Mouse (Mus musculus) layer of hippocampus, postnatal 36 days (tissue): Measurements from ENCODE around the gene Rpa2. TPM values are rescaled to one million over a fixed set of nuclear protein-coding genes. Genes with fewer than 3 reads are reported as not detected.

Experiments
- DNase-seq, 2 experiments: peaks; one replicate each; pipeline ENCODE4 v3.0.0; 2022
- total RNA-seq, 2 experiments: library from RNA; stranded (reverse); gene quantifications; 2 replicates each; pipeline ENCODE4 v1.2.3; 2021

Gene Rpa2
- total RNA-seq, 2 experiments from 2014 or later, result 12.8 to 13.5 TPM

DNA sequence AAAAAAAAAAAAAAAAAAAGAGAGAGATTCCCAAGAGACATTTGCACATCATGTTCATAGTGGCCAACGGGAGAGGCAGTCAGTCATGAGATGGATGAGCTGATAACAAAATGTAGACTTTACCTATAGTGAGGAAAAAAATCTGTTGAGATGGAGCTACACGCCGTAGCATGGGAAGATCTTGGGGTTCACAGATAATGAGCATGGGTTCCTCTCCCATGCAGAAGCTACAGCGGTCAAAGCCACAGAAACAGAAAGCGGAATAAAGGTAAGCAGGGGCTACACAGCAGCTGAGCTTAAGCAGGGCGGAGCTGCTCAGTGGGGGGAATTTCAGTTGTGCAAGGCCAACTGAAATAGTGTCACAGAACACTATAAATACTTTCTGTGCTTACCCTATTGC is 36.2 kb downstream of the Rpa2 start:
- DNase-seq, result no peak

GRCm38 (mm10) chr4:132805146-132805545 is 37.0 kb downstream of the Rpa2 start:
- DNase-seq, result no peak

DNA sequence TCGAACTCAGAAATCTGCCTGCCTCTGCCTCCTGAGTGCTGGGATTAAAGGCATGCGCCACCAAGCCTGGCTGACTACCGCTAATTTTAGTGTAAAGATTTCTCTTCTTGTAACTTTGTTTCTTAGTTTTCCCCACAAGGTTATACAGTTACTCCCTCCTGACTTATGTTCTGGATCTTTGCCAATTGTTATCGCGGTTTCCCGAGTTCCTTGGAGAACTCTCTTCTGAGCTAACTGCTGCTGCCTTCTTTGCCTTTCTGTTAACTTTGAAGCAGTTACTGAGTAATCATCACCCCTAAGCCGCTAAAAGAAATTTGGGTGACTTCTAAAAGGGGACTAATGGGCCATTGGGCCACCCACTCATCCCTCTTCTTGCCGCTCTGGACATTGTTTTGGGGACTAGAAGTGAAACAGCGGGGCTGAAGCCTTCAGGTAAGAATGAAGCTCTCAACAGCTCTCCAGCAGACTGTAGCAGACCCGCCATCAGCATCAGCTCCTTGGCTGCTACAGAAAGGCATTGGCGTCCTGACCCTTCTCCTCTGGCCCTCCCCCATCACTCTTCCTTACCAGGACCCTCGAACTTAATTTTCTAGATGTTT is 37.6 kb downstream of the Rpa2 start:
- no peak for DNase-seq

- no peak for DNase-seq
These were observed 38.6 kb downstream of the Rpa2 start for GRCm38 (mm10) chr4:132806620-132807191.

DNA sequence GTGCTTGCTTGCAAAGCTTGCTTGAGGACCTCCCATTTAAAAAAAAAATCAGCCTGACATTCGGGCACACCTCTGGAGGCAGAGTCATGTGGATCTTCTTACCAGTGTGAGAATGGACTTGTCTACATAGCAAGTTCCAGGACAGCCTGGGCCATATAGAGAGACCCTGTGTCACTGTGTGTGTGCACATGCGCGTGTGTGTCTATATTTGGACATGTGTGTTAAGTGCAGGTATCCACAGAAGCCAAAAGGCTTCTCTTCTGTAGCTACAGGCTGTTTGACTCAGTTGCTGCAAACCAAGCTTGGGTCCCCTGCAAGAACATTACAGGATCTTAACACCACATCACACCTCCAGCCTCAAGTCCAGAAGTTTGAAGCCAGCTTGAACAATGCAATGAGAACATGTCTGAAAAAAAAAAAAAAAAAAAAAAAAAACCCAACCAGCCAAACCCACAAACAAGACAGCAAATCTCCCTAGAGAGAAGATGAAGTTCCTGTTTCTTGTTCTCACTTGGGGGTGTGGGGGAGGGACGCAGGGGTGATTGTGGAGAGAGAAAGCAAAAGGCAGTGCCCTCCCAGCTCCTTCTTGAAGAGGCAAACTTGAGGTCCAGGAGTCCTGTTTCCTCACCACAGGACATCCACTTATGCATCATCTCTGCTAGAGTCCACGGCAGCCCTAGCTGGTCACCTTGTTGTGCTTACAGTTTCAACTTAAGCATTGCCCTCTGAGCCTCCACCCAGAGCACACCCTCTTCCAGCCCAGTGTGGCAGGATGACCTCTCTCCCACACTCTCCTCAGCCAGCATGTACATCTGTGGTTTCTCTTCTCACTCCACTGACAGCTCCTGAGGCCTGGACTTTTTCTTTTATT is 39.9 kb downstream of the Rpa2 start:
- no peak for DNase-seq

GRCm38 (mm10) chr4:132809621-132810020 is 41.5 kb downstream of the Rpa2 start:
- DNase-seq, result peak in 1 of 2 experiments; percentile 14

DNA sequence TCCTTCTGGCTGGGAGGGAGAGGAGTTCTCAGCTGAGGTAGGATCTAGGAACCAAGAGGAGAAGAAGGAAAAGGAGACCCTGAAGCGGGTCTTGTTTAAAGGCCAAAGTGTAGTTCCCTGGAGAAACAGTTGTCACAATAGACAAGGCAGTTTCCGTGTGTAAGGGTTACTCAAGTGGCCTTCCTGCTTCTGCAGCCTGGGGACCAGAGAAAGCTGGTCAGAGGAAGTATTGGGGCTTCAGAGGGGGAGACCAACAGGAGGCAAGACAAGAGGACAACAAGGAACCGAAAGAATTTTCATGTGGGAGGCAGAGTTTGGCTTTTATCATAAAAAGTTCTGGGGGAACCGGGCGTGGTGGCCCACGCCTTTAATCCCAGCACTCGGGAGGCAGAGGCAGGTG is 48.3 kb downstream of the Rpa2 start:
- DNase-seq, result no peak

DNA sequence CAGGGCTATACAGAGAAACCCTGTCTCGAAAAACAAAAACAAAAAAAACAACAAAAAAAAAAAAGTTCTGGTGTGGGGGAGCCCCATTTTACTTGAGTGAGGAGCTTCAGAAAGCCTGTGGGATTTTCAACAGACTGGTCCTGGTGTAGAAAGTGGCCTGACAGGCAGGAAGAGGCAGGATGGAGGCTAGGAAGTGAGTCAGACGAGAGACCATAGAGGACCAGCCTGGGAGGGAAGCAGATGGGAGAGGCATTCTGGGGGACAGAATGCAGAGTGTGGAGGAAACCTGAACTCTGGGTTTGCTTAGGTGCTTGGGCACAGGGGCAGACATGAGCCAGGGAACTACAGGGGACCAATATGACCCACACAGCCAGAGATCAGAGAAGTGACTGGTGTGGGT is 48.7 kb downstream of the Rpa2 start:
- no peak for DNase-seq

- DNase-seq, result no peak
These were observed 50.3 kb downstream of the Rpa2 start for GRCm38 (mm10) chr4:132818442-132818841.

DNA sequence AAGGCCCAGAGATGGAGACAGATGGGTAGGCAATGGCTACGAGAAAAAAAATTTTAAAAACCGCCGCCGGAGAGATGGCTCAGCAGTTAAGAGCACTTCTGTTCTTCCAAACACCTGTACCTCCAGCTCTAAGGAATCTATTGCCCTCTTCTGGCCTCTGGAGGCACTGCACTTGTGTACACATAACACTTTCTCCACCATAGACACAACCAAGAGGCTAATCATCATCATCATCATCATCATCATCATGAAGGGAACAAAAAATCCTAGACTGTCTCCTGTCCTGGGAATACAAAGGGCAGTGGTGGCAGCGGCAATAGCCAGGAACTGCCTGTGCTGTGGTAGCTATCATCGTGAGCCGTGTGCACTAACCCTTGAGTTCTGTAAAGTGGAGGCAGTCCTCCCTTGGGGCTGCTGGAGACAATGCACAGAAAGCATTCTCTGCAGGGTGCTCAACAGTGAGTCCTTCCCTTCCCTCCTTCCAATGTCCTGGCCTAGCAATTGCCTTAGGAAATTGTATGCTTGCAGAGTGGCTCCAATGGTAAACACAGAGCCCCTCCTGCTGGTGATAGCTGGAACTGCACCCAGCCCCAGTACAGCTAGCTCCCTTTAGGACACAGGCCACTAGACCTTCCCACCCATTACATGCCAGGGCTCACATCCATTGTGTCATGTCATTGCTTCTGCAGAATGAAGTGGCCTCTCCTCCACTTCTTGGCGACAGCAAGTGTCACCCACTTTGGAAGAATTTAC is 55.7 kb downstream of the Rpa2 start:
- DNase-seq, result peak; percentile 50 to 57

Other genes starting within 250 kb of the Rpa2 start
- 100 to 1,000 TPM; 415 to 443 TPM for gene Atpif1, start 234.7 kb upstream of the Rpa2 start, total RNA-seq
- gene Dnajc8, start 232.8 kb upstream of the Rpa2 start, total RNA-seq, result 10 to 100 TPM; 77.9 to 86.7 TPM
- 1 to 10 TPM; 1.2 TPM for gene Ptafr, start 204.3 kb upstream of the Rpa2 start, total RNA-seq
- 10 to 100 TPM; 24.2 to 24.3 TPM for gene Eya3, start 129.3 kb upstream of the Rpa2 start, total RNA-seq
- gene Xkr8, start 35.8 kb upstream of the Rpa2 start, total RNA-seq, result 1 to 10 TPM; 2.3 to 5.5 TPM
- gene Smpdl3b, start 11.1 kb upstream of the Rpa2 start, total RNA-seq, result 1 to 10 TPM; 3.1 to 3.6 TPM
- gene Themis2, start 28.1 kb downstream of the Rpa2 start, total RNA-seq, result under 1 TPM; 0.66 to 0.82 TPM
- gene Ppp1r8, start 74.8 kb downstream of the Rpa2 start, total RNA-seq, result 10 to 100 TPM; 40.3 to 41.9 TPM
- 100 to 1,000 TPM; 102 to 108 TPM for gene Stx12, start 116.2 kb downstream of the Rpa2 start, total RNA-seq
- 10 to 100 TPM; 52.4 to 53.3 TPM for gene Fam76a, start 154.2 kb downstream of the Rpa2 start, total RNA-seq
- gene Fgr, start 205.8 kb downstream of the Rpa2 start, total RNA-seq, result under 1 TPM in 1 of 2 experiments, not detected in 1; 0.66 TPM
- 100 to 1,000 TPM; 111 to 113 TPM for gene Ahdc1, start 242.9 kb downstream of the Rpa2 start, total RNA-seq